Mouse (Mus musculus): ENCODE data around the gene Gm9817. TPM values are rescaled to one million over a fixed set of nuclear protein-coding genes. Genes with fewer than 3 reads are reported as not detected.

The Gm9817 gene
- under 1 TPM; 0.24 to 0.55 TPM for total RNA-seq (2023)

DNA sequence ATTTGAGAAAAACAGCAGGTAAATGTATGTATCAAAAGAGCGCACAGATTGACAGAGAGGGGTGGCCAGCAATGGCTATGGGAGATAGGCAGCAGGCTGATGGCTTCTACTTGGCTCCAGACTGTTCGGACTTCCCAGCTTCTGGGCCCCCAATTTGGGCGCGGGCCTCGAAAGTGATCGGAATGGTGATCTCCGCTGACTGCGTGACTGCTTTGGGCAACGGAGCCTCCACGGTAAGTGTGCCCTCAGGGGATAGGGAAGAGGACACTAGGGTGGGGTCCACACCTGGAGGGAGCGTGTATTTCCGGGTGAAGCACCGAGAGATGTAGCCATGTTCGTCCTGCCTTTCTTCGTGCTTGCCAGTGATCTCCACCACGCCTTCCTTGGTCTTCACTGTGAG is at the start of gene Gm9817:
Gene Gm9817 (plus strand): TSS at position 301 of the 400 bp plus-strand sequence.

Other genes with a start within 250 kb of the Gm9817 start
- gene Dtnbp1, start 76.5 kb upstream of the Gm9817 start, total RNA-seq (2023), result 10 to 100 TPM; 39.0 to 40.3 TPM